Mouse (Mus musculus): ENCODE measurements around the gene Bcl6. TPM values are rescaled to one million over a fixed set of nuclear protein-coding genes. Genes with fewer than 3 reads are reported as not detected.

The Bcl6 gene
- 0.21 and 0.24 TPM in 2 replicates for polyA plus RNA-seq (2015; fragmentation: Nextera tagmentation; extraction: Ambion mirVana)

GRCm38 (mm10) chr16:23988466-23989208, at the start of gene Bcl6, which contains the start of gene Gm37419:
Gene Bcl6 (minus strand): TSS chr16:23988852.
Gene Gm37419 (plus strand): TSS chr16:23988482.
- Histone ChIP-seq H3K36me3 (no peaks in the 10 kb centered on the region), H3K27ac (peak within 1 kb of the TSS; percentile 92), H3K9ac (peak within 1 kb of the TSS; percentile 85), H3K9me3 (replicated peaks) (no peaks in the 10 kb centered on the region), H3K27me3 (peaks cover 94% of the 10 kb centered on the region), H3K4me3 (replicated peaks) (peak within 1 kb of the TSS; percentile 73), H3K4me2 (peak within 1 kb of the TSS; percentile 96), H3K4me1 (replicated peaks) (peaks cover 47% of the 10 kb centered on the region)
- DNase-seq (peak; percentile 77), ATAC-seq (ENCODE audit: low read depth) (peak; percentile 71)
- whole genome bisulfite sequencing (ENCODE audit: insufficient replicate concordance), result under 1% methylated on average over 68 of the region's 68 CpGs

- no peak for DNase-seq
- Histone ChIP-seq H3K36me3 (no peaks in the 10 kb centered on the region), H3K9me3 (replicated peaks) (no peaks in the 10 kb centered on the region), H3K9ac (no peak overlapping the region), H3K27ac (no peak overlapping the region), H3K27me3 (no peaks in the 10 kb centered on the region), H3K4me3 (replicated peaks) (no peak overlapping the region), H3K4me2 (no peak overlapping the region), H3K4me1 (replicated peaks) (0 out of 2 replicates have a peak, but pooled peaks cover 4% of the 10 kb centered on the region)
- ATAC-seq (ENCODE audit: low read depth), result no peak
- WGBS (ENCODE audit: insufficient replicate concordance), result 68% methylated on average over 3 of the region's 3 CpGs
Measured at GRCm38 (mm10) chr16:24036398-24036797, 47.7 kb upstream of the Bcl6 start.

- H3K9ac ChIP-seq, result no peak overlapping the region
- H3K4me1 ChIP-seq (replicated peaks), result 0 out of 2 replicates have a peak, but pooled peaks cover 4% of the 10 kb centered on the region
- H3K36me3 ChIP-seq, result no peaks in the 10 kb centered on the region
- no peak overlapping the region for H3K27ac ChIP-seq
- H3K4me3 ChIP-seq (replicated peaks), result no peak overlapping the region
- no peaks in the 10 kb centered on the region for H3K27me3 ChIP-seq
- DNase-seq (no peak), ATAC-seq (ENCODE audit: low read depth) (no peak)
- no peak overlapping the region for H3K4me2 ChIP-seq
- no peaks in the 10 kb centered on the region for H3K9me3 ChIP-seq (replicated peaks)
Measured at GRCm38 (mm10) chr16:24035767-24036166, 47.1 kb upstream of the Bcl6 start.

GRCm38 (mm10) chr16:24034450-24034849, 45.8 kb upstream of the Bcl6 start:
- no peak overlapping the region for H3K27ac ChIP-seq
- DNase-seq (no peak), ATAC-seq (ENCODE audit: low read depth) (no peak)
- no peaks in the 10 kb centered on the region for H3K9me3 ChIP-seq (replicated peaks)
- H3K4me2 ChIP-seq, result no peak overlapping the region
- no peaks in the 10 kb centered on the region for H3K36me3 ChIP-seq
- no peak overlapping the region for H3K9ac ChIP-seq
- 40% methylated on average over 2 of the region's 2 CpGs for WGBS (ENCODE audit: insufficient replicate concordance)
- H3K27me3 ChIP-seq, result no peaks in the 10 kb centered on the region
- no peak overlapping the region for H3K4me3 ChIP-seq (replicated peaks)
- H3K4me1 ChIP-seq (replicated peaks), result 0 out of 2 replicates have a peak, but pooled peaks cover 4% of the 10 kb centered on the region

- Histone ChIP-seq H3K4me1 (replicated peaks) (0 out of 2 replicates have a peak, but pooled peaks cover 4% of the 10 kb centered on the region), H3K4me2 (no peak overlapping the region), H3K27ac (no peak overlapping the region), H3K4me3 (replicated peaks) (no peak overlapping the region), H3K9ac (no peak overlapping the region), H3K27me3 (no peaks in the 10 kb centered on the region), H3K36me3 (no peaks in the 10 kb centered on the region), H3K9me3 (replicated peaks) (no peaks in the 10 kb centered on the region)
- DNase-seq (no peak), ATAC-seq (ENCODE audit: low read depth) (0 out of 2 replicates have a peak, but pooled peaks have one; percentile 34)
- 69% methylated on average over 5 of the region's 5 CpGs for WGBS (ENCODE audit: insufficient replicate concordance)
Measured at GRCm38 (mm10) chr16:24033259-24033658, 44.6 kb upstream of the Bcl6 start.

- WGBS (ENCODE audit: insufficient replicate concordance), result 68% methylated on average over 2 of the region's 2 CpGs
- ATAC-seq (ENCODE audit: low read depth), result no peak
- no peaks in the 10 kb centered on the region for H3K36me3 ChIP-seq
- no peak overlapping the region for H3K9ac ChIP-seq
- H3K4me3 ChIP-seq (replicated peaks), result no peak overlapping the region
- no peak overlapping the region for H3K4me2 ChIP-seq
- H3K9me3 ChIP-seq (replicated peaks), result no peaks in the 10 kb centered on the region
- DNase-seq, result no peak
- no peak overlapping the region for H3K27ac ChIP-seq
- 0 out of 2 replicates have a peak, but pooled peaks cover 4% of the 10 kb centered on the region for H3K4me1 ChIP-seq (replicated peaks)
- no peaks in the 10 kb centered on the region for H3K27me3 ChIP-seq
Measured at GRCm38 (mm10) chr16:24029965-24030672, 41.5 kb upstream of the Bcl6 start.

GRCm38 (mm10) chr16:24025442-24025841, 36.8 kb upstream of the Bcl6 start:
- Histone ChIP-seq H3K4me1 (replicated peaks) (0 out of 2 replicates have a peak, but pooled peaks cover 3% of the 10 kb centered on the region), H3K4me3 (replicated peaks) (no peak overlapping the region), H3K9ac (no peak overlapping the region), H3K9me3 (replicated peaks) (no peaks in the 10 kb centered on the region), H3K4me2 (no peak overlapping the region), H3K27me3 (no peaks in the 10 kb centered on the region), H3K27ac (no peak overlapping the region), H3K36me3 (no peaks in the 10 kb centered on the region)
- no peak for DNase-seq
- WGBS (ENCODE audit: insufficient replicate concordance), result 34% methylated on average over 7 of the region's 7 CpGs
- peak; percentile 85 for ATAC-seq (ENCODE audit: low read depth)

- no peaks in the 10 kb centered on the region for H3K9me3 ChIP-seq (replicated peaks)
- ATAC-seq (ENCODE audit: low read depth), result no peak
- WGBS (ENCODE audit: insufficient replicate concordance), result 62% methylated on average over 4 of the region's 4 CpGs
Measured at GRCm38 (mm10) chr16:24022605-24023004, 34.0 kb upstream of the Bcl6 start.

GRCm38 (mm10) chr16:24021722-24022121, 33.1 kb upstream of the Bcl6 start:
- Histone ChIP-seq H3K9me3 (replicated peaks) (no peaks in the 10 kb centered on the region), H3K4me3 (replicated peaks) (no peak overlapping the region), H3K27ac (no peak overlapping the region), H3K4me2 (no peak overlapping the region), H3K36me3 (no peaks in the 10 kb centered on the region), H3K9ac (no peak overlapping the region), H3K27me3 (no peaks in the 10 kb centered on the region), H3K4me1 (replicated peaks) (0 out of 2 replicates have a peak, but pooled peaks cover 3% of the 10 kb centered on the region)
- DNase-seq, result no peak
- no peak for ATAC-seq (ENCODE audit: low read depth)
- WGBS (ENCODE audit: insufficient replicate concordance), result 26% methylated on average over 1 of the region's 1 CpGs

More at GRCm38 (mm10) chr16:24022605-24023004, 34.0 kb upstream of the Bcl6 start:
- no peak overlapping the region for H3K9ac ChIP-seq
- no peaks in the 10 kb centered on the region for H3K27me3 ChIP-seq
- no peak overlapping the region for H3K27ac ChIP-seq
- no peak overlapping the region for H3K4me3 ChIP-seq (replicated peaks)
- no peak overlapping the region for H3K4me2 ChIP-seq
- no peak for DNase-seq
- 0 out of 2 replicates have a peak, but pooled peaks cover 3% of the 10 kb centered on the region for H3K4me1 ChIP-seq (replicated peaks)
- no peaks in the 10 kb centered on the region for H3K36me3 ChIP-seq

- no peaks in the 10 kb centered on the region for H3K9me3 ChIP-seq (replicated peaks)
- no peak overlapping the region for H3K9ac ChIP-seq
- no peak overlapping the region for H3K4me2 ChIP-seq
- DNase-seq (no peak), ATAC-seq (ENCODE audit: low read depth) (no peak)
- H3K27ac ChIP-seq, result no peak overlapping the region
- 37% methylated on average over 5 of the region's 5 CpGs for WGBS (ENCODE audit: insufficient replicate concordance)
- H3K4me1 ChIP-seq (replicated peaks), result peaks cover 4% of the 10 kb centered on the region; the same call in 1 of the 2 replicates
- H3K36me3 ChIP-seq, result no peaks in the 10 kb centered on the region
- H3K4me3 ChIP-seq (replicated peaks), result no peak overlapping the region
- H3K27me3 ChIP-seq, result no peaks in the 10 kb centered on the region
Measured at GRCm38 (mm10) chr16:24016742-24017141, 28.1 kb upstream of the Bcl6 start.

GRCm38 (mm10) chr16:24016273-24016672, 27.6 kb upstream of the Bcl6 start:
- peaks cover 4% of the 10 kb centered on the region; the same call in 1 of the 2 replicates for H3K4me1 ChIP-seq (replicated peaks)
- ATAC-seq (ENCODE audit: low read depth) (no peak), DNase-seq (no peak)
- no peaks in the 10 kb centered on the region for H3K9me3 ChIP-seq (replicated peaks)
- no peak overlapping the region for H3K27ac ChIP-seq
- H3K36me3 ChIP-seq, result no peaks in the 10 kb centered on the region
- no peak overlapping the region for H3K4me2 ChIP-seq
- 25% methylated on average over 6 of the region's 6 CpGs for WGBS (ENCODE audit: insufficient replicate concordance)
- no peak overlapping the region for H3K9ac ChIP-seq
- no peak overlapping the region for H3K4me3 ChIP-seq (replicated peaks)
- no peaks in the 10 kb centered on the region for H3K27me3 ChIP-seq

Measured in liver, embryonic 13.5 days (tissue).